Comparison of ENCODE assay signal across 31 mouse cellular contexts in genomic region chr11:77709039-77709438, GRCm38 (mm10). TPM values are rescaled to one million over a fixed set of nuclear protein-coding genes. Genes with fewer than 3 reads are reported as not detected.
"Had no signal": no experiment of that assay in that cellular context is flagged by ENCODE, and none has a peak within 500 bp of the region (broad histone marks: within the 10 kb centered on the region; RNA-seq: fewer than 3 reads in every experiment).

No protein-coding gene starts in this region.

- H3K27me3 ChIP-seq: liver, embryonic 12.5 days; liver, embryonic 15.5 days; lung, embryonic 15.5 days; megakaryocyte, embryonic 14.5 days; midbrain, embryonic 13.5 days; neural tube, embryonic 13.5 days had no signal

- H3K27ac ChIP-seq: left cerebral cortex, adult 2 months; liver, embryonic 12.5 days; liver, embryonic 15.5 days; lung, embryonic 15.5 days; midbrain, embryonic 10.5 days; midbrain, embryonic 13.5 days; neural tube, embryonic 13.5 days had no signal

- DNase-seq: kidney, postnatal 14 days; layer of hippocampus, postnatal 36 days; lung, adult 18-20 months; lung, postnatal 10 days; lung, postnatal 36 days; retina, postnatal 1 day; right cerebral cortex, postnatal 25 days; thymus, adult 18-20 months; thymus, postnatal 14 days; thymus, postnatal 4 days had no signal

- H3K4me1 ChIP-seq: liver, embryonic 15.5 days; lung, embryonic 15.5 days; midbrain, embryonic 10.5 days; midbrain, embryonic 13.5 days; neural tube, embryonic 13.5 days had no signal

- H3K4me3 ChIP-seq: left cerebral cortex, adult 2 months; liver, embryonic 12.5 days; liver, embryonic 15.5 days; lung, embryonic 15.5 days; megakaryocyte, embryonic 14.5 days; midbrain, embryonic 10.5 days; midbrain, embryonic 13.5 days; myocyte; neural tube, embryonic 13.5 days had no signal

- H3K9ac ChIP-seq: liver, embryonic 12.5 days; liver, embryonic 15.5 days; lung, embryonic 15.5 days; midbrain, embryonic 13.5 days; neural tube, embryonic 13.5 days had no signal

RNA-seq across cellular contexts. Expression of gene Cryba1, which starts 16.0 kb away (rescaled TPM):
- total RNA-seq: layer of hippocampus, adult 8-10 months; layer of hippocampus, postnatal 36 days; left cerebral cortex, adult 2 months; left cerebral cortex, postnatal 10 days; left cerebral cortex, postnatal 36 days; monocyte, adult 5-6 weeks; neutrophil, adult 5-6 weeks had no signal
- polyA plus RNA-seq: kidney, embryonic 16.5 days; limb, embryonic 11.5 days; limb, embryonic 14.5 days; liver, embryonic 12.5 days; liver, embryonic 15.5 days; lung, embryonic 15.5 days; myocyte; small intestine, adult 2 months; spleen, adult 2 months; stomach, embryonic 16.5 days; testis, adult 2 months had no signal
